Comparison of ENCODE assay signal across 16 mouse cellular contexts in the genomic region with DNA sequence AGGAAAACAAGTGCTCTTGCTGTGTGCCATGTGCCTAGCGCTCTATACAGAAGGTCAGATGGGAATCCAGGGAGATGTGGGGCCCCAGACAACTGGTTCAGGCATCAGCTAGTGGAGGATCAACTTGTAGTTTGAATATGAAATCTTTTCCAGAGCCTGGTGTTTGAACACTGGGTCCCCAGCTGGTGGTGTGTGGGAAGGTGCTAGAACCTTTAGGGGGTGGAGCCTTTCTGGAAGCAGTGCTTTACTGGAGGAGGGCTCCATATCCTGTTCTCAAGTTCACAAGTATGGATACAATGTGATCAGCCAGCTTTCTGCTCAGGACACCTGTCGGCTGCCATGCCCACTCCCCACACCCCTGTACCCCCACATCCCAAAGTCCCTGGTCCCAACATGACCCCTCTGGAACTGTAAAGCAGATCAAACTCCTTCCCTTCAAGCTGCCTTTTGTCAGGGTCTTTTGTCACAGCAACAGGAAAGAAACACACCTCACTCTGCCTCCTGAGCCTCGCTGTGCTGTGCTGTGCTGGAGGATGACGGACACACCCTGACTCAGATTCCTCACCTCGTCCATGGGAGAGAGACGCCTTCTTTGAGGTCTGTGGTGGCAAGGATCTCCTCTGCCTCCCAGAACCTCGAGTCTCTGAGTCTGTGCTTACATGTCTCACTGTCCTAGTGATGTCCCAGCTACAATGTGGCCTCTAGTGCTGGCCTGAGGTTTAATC.
A peak's percentile ranks its signal among the peaks of the same experiment; 100 is the strongest.
DNase-seq lines count a peak whose midpoint lies in the region.
"Had no signal": no experiment of that assay in that cellular context is flagged by ENCODE, and none has a peak within 500 bp of the region (broad histone marks: within the 10 kb centered on the region; RNA-seq: fewer than 3 reads in every experiment).

No protein-coding gene starts in this region.

- DNase-seq in layer of hippocampus, adult 11-12 months (ENCODE audit: low spot score) = peak; percentile 35
- no peak for DNase-seq in layer of hippocampus, postnatal 25 days (ENCODE audit: extremely low spot score in 1 of 2, low spot score in 1 of 2)
- peak; percentile 85 for DNase-seq in right cerebral cortex, adult 18-20 months
- no peak for DNase-seq in right cerebral cortex, postnatal 14 days
- DNase-seq in frontal cortex, postnatal 36 days (ENCODE audit: low spot score in 2 of 2) = peak; percentile 68 to 73
- peak; percentile 56 to 64 for DNase-seq in right cerebral cortex, postnatal 36 days (ENCODE audit: low spot score in 2 of 2)
- no peak for DNase-seq in adrenal gland, postnatal 36 days
- DNase-seq in cerebellum, adult 9-10 months = no peak
- DNase-seq: cerebellum, adult 9-11 months; heart, postnatal 14 days; kidney, adult 2 months; kidney, postnatal 10 days; lung, adult 18-20 months; lung, postnatal 14 days; spleen, adult 18-20 months; thymus, adult 18-20 months had no signal

Comparison
In these comparisons a context has a peak if more than half of its experiments do, and no peak if none do; other contexts are left out.
1. DNase-seq: peak in layer of hippocampus, adult 11-12 months (single experiment), right cerebral cortex, adult 18-20 months (single experiment), frontal cortex, postnatal 36 days (2 of 2) and right cerebral cortex, postnatal 36 days (2 of 2); none in layer of hippocampus, postnatal 25 days (0 of 2), right cerebral cortex, postnatal 14 days (single experiment), adrenal gland, postnatal 36 days (0 of 2) and cerebellum, adult 9-10 months (single experiment).